Mouse (Mus musculus): ENCODE measurements around the gene Pofut2. TPM values are rescaled to one million over a fixed set of nuclear protein-coding genes. Genes with fewer than 3 reads are reported as not detected.

Gene Pofut2
- polyA plus RNA-seq, 1 experiment from 2014 or later, result 83.9 TPM

- H3K36me3 ChIP-seq (ENCODE audit: control insufficient read depth, insufficient read depth, low read length), result no peaks in the 10 kb centered on the region
- H3K9me3 ChIP-seq (ENCODE audit: control insufficient read depth, low read length), result no peaks in the 10 kb centered on the region
- no peak overlapping the region for H3K9ac ChIP-seq (ENCODE audit: low read length)
- ATAC-seq (ENCODE audit: insufficient number of reproducible peaks, low FRiP score, low TSS enrichment, low read depth) (no peak), DNase-seq (ENCODE audit: low spot score) (no peak)
- H3K4me3 ChIP-seq (ENCODE audit: low read depth, low read length), result no peak overlapping the region
- no peaks in the 10 kb centered on the region for H3K27me3 ChIP-seq (ENCODE audit: control insufficient read depth, insufficient read depth, low read length)
- no peak overlapping the region for H3K4me2 ChIP-seq (ENCODE audit: low read depth, severe bottlenecking)
- WGBS, result 90% methylated on average over 8 of the region's 8 CpGs
- no peak overlapping the region for H3K27ac ChIP-seq (replicated peaks; ENCODE audit: low read depth, low read length)
- H3K4me1 ChIP-seq (ENCODE audit: control insufficient read depth, insufficient read depth, low read length), result 0 out of 2 replicates have a peak, but pooled peaks cover 3% of the 10 kb centered on the region
Measured at GRCm38 (mm10) chr10:77225995-77226688, 32.9 kb upstream of the Pofut2 start.

DNA sequence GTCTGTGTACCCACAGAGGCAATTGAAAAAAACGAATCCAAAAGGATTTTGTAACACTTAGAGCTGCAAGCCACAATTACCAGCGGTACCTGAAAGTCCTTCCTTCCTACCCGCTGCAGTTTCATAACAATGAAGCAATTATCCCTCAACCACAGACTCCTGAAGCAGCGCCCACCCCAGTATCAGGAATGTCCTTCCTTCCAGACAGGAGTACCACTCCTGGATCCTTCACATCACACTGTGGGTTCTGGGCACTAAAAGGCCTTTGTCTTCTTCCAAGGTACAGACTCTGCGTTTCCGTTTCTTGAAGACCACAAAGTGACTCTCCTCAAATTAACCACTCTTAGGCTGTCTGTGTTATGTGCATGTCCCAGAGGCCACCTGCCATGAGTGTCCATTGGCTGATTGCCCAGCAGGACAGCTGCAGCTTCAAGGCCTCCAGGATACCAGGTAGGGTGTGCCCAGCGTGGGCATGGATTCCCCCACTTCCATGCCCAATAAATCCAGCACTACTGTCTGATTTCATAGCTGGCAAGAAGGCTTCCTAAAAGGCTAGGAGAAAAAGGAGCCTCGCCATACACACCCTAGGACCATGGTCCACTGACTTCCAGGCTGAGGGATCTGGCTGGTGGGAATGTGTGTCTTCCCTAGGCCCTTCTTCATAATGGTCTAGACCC is 32.2 kb upstream of the Pofut2 start:
- no peak for DNase-seq (ENCODE audit: low spot score)
- no peak overlapping the region; the same call in 1 of the 2 replicates for H3K4me2 ChIP-seq (ENCODE audit: low read depth, severe bottlenecking)
- 0 out of 2 replicates have a peak, but pooled peaks cover 3% of the 10 kb centered on the region for H3K4me1 ChIP-seq (ENCODE audit: control insufficient read depth, insufficient read depth, low read length)
- H3K9me3 ChIP-seq (ENCODE audit: control insufficient read depth, low read length), result no peaks in the 10 kb centered on the region
- no peak overlapping the region for H3K27ac ChIP-seq (replicated peaks; ENCODE audit: low read depth, low read length)
- H3K27me3 ChIP-seq (ENCODE audit: control insufficient read depth, insufficient read depth, low read length), result no peaks in the 10 kb centered on the region
- H3K36me3 ChIP-seq (ENCODE audit: control insufficient read depth, insufficient read depth, low read length), result no peaks in the 10 kb centered on the region
- H3K9ac ChIP-seq (ENCODE audit: low read length), result no peak overlapping the region
- no peak for ATAC-seq (ENCODE audit: insufficient number of reproducible peaks, low FRiP score, low TSS enrichment, low read depth)
- WGBS, result 83% methylated on average over 8 of the region's 8 CpGs
- H3K4me3 ChIP-seq (ENCODE audit: low read depth, low read length), result no peak overlapping the region

- 0 out of 2 replicates have a peak, but pooled peaks cover 3% of the 10 kb centered on the region for H3K4me1 ChIP-seq (ENCODE audit: control insufficient read depth, insufficient read depth, low read length)
- H3K4me3 ChIP-seq (ENCODE audit: low read depth, low read length), result no peak overlapping the region
- DNase-seq (ENCODE audit: low spot score) (no peak), ATAC-seq (ENCODE audit: insufficient number of reproducible peaks, low FRiP score, low TSS enrichment, low read depth) (no peak)
- H3K27ac ChIP-seq (replicated peaks; ENCODE audit: low read depth, low read length), result no peak overlapping the region
- H3K36me3 ChIP-seq (ENCODE audit: control insufficient read depth, insufficient read depth, low read length), result no peaks in the 10 kb centered on the region
- no peaks in the 10 kb centered on the region for H3K9me3 ChIP-seq (ENCODE audit: control insufficient read depth, low read length)
- no peak overlapping the region for H3K9ac ChIP-seq (ENCODE audit: low read length)
- WGBS, result 82% methylated on average over 6 of the region's 6 CpGs
- no peak overlapping the region; the same call in 1 of the 2 replicates for H3K4me2 ChIP-seq (ENCODE audit: low read depth, severe bottlenecking)
- no peaks in the 10 kb centered on the region for H3K27me3 ChIP-seq (ENCODE audit: control insufficient read depth, insufficient read depth, low read length)
Measured at GRCm38 (mm10) chr10:77227368-77227723, 31.7 kb upstream of the Pofut2 start.

- ATAC-seq (ENCODE audit: insufficient number of reproducible peaks, low FRiP score, low TSS enrichment, low read depth), result no peak
- Histone ChIP-seq H3K27ac (replicated peaks; ENCODE audit: low read depth, low read length) (no peak overlapping the region), H3K4me2 (ENCODE audit: low read depth, severe bottlenecking) (no peak overlapping the region), H3K36me3 (ENCODE audit: control insufficient read depth, insufficient read depth, low read length) (no peaks in the 10 kb centered on the region), H3K9me3 (ENCODE audit: control insufficient read depth, low read length) (no peaks in the 10 kb centered on the region), H3K4me1 (ENCODE audit: control insufficient read depth, insufficient read depth, low read length) (0 out of 2 replicates have a peak, but pooled peaks cover 3% of the 10 kb centered on the region), H3K27me3 (ENCODE audit: control insufficient read depth, insufficient read depth, low read length) (no peaks in the 10 kb centered on the region), H3K4me3 (ENCODE audit: low read depth, low read length) (no peak overlapping the region), H3K9ac (ENCODE audit: low read length) (no peak overlapping the region)
- no peak for DNase-seq (ENCODE audit: low spot score)
- WGBS, result 80% methylated on average over 13 of the region's 13 CpGs
Measured at GRCm38 (mm10) chr10:77229609-77230595, 29.1 kb upstream of the Pofut2 start.

DNA sequence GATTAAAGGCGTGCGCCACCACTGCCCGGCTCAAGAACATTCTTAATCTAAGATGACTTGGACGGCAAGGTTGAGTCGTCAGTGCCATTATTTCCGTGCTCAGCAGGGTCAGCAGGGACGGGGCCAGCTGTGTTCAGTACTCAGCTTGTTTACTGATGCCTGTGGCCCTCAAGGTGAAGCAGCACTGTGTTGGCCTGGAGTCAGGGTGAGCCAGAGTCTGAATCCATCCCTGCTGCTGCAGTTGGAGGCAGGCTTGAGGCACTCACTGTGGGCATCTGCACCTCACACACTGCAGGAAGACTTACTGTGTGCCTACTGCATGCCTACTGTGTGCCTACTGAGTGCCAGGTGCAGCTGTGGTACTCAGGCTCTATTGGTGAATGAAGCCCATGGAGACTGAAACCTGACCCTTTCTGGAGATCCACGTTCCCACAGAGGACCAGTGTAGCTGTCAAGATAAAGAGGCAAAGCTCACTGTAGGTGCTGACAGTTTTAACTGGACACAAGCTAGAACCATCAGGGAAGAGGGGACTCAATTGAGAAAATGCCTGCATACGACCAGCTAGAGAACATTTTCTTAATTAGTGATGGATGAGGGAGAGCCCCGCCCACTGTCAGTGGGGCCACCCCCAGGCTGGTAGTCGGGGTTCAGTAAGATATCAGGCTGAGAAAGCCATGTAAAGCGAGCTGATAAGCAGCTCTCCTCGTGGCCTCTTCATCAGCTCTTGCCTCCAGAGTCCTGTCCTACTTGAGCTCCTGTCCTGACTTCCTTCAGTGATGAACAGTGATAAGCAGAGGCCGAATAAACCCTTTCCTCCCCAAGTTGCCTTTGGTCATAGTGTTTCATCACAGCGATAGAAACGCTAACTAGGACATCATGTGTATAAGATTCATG is 26.9 kb upstream of the Pofut2 start:
- 0 out of 2 replicates have a peak, but pooled peaks cover 3% of the 10 kb centered on the region for H3K4me1 ChIP-seq (ENCODE audit: control insufficient read depth, insufficient read depth, low read length)
- no peak overlapping the region for H3K4me3 ChIP-seq (ENCODE audit: low read depth, low read length)
- no peak overlapping the region for H3K9ac ChIP-seq (ENCODE audit: low read length)
- DNase-seq (ENCODE audit: low spot score), result no peak
- 73% methylated on average over 16 of the region's 16 CpGs for WGBS
- no peaks in the 10 kb centered on the region for H3K9me3 ChIP-seq (ENCODE audit: control insufficient read depth, low read length)
- H3K27me3 ChIP-seq (ENCODE audit: control insufficient read depth, insufficient read depth, low read length), result no peaks in the 10 kb centered on the region
- no peak for ATAC-seq (ENCODE audit: insufficient number of reproducible peaks, low FRiP score, low TSS enrichment, low read depth)
- no peak overlapping the region for H3K27ac ChIP-seq (replicated peaks; ENCODE audit: low read depth, low read length)
- no peaks in the 10 kb centered on the region for H3K36me3 ChIP-seq (ENCODE audit: control insufficient read depth, insufficient read depth, low read length)
- no peak overlapping the region for H3K4me2 ChIP-seq (ENCODE audit: low read depth, severe bottlenecking)

GRCm38 (mm10) chr10:77233230-77233629 is 25.8 kb upstream of the Pofut2 start:
- Histone ChIP-seq H3K4me2 (ENCODE audit: low read depth, severe bottlenecking) (no peak overlapping the region), H3K4me1 (ENCODE audit: control insufficient read depth, insufficient read depth, low read length) (0 out of 2 replicates have a peak, but pooled peaks cover 3% of the 10 kb centered on the region), H3K27ac (replicated peaks; ENCODE audit: low read depth, low read length) (no peak overlapping the region), H3K4me3 (ENCODE audit: low read depth, low read length) (no peak overlapping the region), H3K9ac (ENCODE audit: low read length) (no peak overlapping the region), H3K9me3 (ENCODE audit: control insufficient read depth, low read length) (no peaks in the 10 kb centered on the region), H3K36me3 (ENCODE audit: control insufficient read depth, insufficient read depth, low read length) (no peaks in the 10 kb centered on the region), H3K27me3 (ENCODE audit: control insufficient read depth, insufficient read depth, low read length) (no peaks in the 10 kb centered on the region)
- ATAC-seq (ENCODE audit: insufficient number of reproducible peaks, low FRiP score, low TSS enrichment, low read depth) (no peak), DNase-seq (ENCODE audit: low spot score) (no peak)
- WGBS, result 82% methylated on average over 1 of the region's 1 CpGs

- 60% methylated on average over 12 of the region's 12 CpGs for WGBS
- Histone ChIP-seq H3K4me2 (ENCODE audit: low read depth, severe bottlenecking) (no peak overlapping the region), H3K27ac (replicated peaks; ENCODE audit: low read depth, low read length) (no peak overlapping the region), H3K36me3 (ENCODE audit: control insufficient read depth, insufficient read depth, low read length) (no peaks in the 10 kb centered on the region), H3K9me3 (ENCODE audit: control insufficient read depth, low read length) (no peaks in the 10 kb centered on the region), H3K4me1 (ENCODE audit: control insufficient read depth, insufficient read depth, low read length) (no peaks in the 10 kb centered on the region), H3K4me3 (ENCODE audit: low read depth, low read length) (no peak overlapping the region), H3K9ac (ENCODE audit: low read length) (no peak overlapping the region), H3K27me3 (ENCODE audit: control insufficient read depth, insufficient read depth, low read length) (no peaks in the 10 kb centered on the region)
- no peak for DNase-seq (ENCODE audit: low spot score)
- ATAC-seq (ENCODE audit: insufficient number of reproducible peaks, low FRiP score, low TSS enrichment, low read depth), result no peak
Measured at GRCm38 (mm10) chr10:77234991-77235616, 23.9 kb upstream of the Pofut2 start.
